Mouse (Mus musculus) lung, postnatal 36 days (tissue): ENCODE results near the gene Adamtsl4.
"Not testable (repeated sequence)": the region's sequence is repeated elsewhere in the genome, so short reads cannot be mapped to it uniquely, and the experiment has no call there.

Experiments used
- DNase-seq: peaks from one replicate; pipeline ENCODE4 v3.0.0; 2022; ENCODE audit warnings: mixed read lengths

Adamtsl4 gene

GRCm38 (mm10) chr3:95675301-95676092, 12.2 kb downstream of the Adamtsl4 start:
- peak; percentile 96 for DNase-seq

DNA sequence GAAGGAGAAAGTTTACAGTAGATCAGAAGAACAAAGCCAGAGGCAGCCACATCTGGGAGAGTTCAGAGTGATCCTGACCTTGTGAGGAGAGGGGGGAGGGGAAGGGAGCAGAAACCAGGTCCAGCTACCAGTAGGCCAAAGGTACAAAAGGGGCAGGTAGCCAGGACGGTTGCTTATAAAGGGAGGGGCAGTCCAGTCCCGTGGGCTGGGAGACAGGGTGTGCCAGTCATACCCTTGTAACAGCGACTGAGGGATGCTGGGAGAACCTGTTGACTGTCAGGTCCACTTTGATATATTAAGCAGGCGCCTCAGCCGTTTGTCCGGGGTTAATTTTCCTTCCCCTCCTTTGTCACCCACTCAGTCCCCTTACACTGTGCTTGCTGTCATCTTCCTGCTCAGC, 12.9 kb downstream of the Adamtsl4 start:
- peak; percentile 85 for DNase-seq

- DNase-seq = peak; percentile 93
Measured at GRCm38 (mm10) chr3:95674236-95674635, 13.5 kb downstream of the Adamtsl4 start.

DNA sequence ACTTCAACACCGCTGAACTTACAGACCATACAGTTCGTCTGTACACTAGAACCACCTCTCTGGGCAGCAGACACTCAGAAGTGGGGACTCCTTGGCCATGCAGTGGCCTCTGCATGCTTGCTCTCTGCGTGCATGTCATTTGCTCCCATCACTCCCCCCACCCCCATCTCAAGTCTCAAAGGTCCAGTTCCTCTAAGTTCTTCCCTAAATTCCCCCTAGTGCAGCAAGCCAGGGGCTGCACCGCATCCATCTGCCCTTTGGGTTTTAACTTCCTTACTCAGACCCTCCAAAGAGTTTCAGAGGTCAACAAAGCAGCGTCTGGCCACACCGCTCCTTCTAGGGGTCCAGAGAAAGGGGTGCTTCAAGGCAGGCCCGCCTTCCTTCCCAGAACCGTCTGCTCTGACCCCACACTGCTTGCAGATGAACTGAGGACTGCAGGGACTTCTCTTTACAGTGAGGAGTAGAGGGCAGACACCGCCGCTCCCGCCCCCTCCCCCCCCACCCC, 14.0 kb downstream of the Adamtsl4 start:
- no peak for DNase-seq

GRCm38 (mm10) chr3:95672861-95673706, 14.6 kb downstream of the Adamtsl4 start:
- DNase-seq = no peak

GRCm38 (mm10) chr3:95672461-95672860, 15.3 kb downstream of the Adamtsl4 start:
- DNase-seq = no peak

DNA sequence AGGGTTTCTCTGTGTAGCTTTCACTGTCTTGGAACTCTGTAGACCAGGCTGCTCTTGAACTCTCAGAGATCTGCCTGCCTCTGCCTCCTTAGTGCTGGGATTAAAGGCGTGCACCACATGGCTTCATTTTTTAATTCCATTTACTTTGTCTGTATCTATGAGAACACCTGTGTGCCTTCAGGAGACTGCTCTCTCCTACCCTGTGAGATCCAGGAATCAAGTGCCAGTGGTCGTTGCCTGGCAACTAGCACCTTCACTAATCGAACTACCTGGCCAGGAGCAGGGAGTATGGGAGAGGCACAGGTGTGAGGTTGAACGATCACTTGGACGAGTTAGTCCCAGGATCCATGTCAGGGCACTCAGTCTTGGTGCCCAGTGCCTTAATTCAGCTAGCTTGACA, 16.5 kb downstream of the Adamtsl4 start:
- no peak for DNase-seq

DNA sequence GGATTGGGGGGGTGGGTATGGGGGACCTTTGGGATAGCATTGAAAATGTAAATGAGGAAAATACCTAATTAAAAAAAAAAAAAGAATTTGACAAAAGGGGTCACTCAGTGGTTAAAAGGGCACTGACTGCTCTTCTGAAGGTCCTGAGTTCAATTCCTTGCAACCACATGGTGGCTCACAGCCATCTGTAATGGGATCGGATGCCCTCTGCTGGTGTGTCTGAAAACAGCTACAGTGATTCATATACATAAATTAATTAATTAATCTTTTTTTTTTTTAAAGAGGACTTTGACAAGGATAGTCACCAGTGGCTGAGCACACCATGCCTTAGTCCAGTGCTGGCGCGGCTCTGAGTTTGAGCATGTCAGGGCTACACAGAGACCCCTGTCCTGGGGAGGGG, 17.3 kb downstream of the Adamtsl4 start:
- not testable (repeated sequence) for DNase-seq

- DNase-seq = no peak
Measured at GRCm38 (mm10) chr3:95669309-95669665, 18.4 kb downstream of the Adamtsl4 start.

DNA sequence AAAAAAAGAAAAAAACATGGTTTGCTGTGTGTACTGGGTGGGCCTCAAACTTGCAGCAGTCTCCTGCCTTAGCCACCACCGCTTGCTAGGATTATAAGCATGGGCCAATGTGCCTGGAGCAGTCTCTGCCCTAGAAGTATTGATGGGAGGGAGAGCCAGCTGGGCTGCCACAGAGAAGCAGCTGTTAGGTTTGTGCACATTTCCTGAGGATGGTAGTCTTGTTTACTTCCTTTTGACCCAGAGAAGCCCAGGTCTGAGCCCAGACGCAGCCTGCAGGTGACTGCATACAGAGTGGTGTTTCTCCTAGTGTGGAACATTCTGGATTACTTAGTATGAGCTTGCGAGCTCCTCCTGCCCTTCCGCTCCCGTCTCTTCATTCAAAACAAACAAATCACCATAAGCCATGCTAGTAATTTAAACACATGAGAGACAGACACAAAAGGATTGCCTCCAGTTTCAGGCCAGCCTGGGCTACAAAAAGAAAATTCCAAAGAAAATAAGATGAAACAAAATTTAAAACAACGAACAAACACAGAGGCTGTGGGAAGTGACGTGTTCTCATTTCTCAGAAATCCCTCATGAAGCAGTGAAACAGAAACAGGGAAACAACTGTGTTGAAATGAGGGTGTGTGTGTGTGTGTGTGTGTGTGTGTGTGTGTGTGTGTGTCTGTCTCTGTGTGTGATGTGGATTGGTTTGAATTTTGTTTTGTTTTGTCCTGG, 19.0 kb downstream of the Adamtsl4 start:
- DNase-seq = no peak

DNA sequence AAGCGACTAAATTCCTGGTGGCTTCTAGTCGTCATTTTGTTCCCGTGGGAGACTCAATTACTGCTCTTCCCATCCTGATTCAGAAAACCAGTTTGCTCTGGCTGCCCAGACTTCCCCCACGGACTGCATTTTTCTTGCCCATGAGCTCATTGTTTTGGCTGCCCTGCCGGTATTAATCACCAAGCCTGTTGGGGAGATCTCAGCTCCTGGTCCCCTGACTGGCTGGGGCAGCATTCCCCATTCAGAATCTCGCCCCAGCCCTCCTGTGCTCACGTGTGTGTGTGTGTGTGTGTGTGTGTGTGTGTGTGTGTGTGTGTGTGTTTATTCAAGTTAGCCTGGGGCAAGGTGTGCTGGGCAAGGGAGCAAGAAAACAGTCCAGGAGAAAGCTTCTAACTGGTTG, 19.7 kb downstream of the Adamtsl4 start:
- peak; percentile 83 for DNase-seq

DNA sequence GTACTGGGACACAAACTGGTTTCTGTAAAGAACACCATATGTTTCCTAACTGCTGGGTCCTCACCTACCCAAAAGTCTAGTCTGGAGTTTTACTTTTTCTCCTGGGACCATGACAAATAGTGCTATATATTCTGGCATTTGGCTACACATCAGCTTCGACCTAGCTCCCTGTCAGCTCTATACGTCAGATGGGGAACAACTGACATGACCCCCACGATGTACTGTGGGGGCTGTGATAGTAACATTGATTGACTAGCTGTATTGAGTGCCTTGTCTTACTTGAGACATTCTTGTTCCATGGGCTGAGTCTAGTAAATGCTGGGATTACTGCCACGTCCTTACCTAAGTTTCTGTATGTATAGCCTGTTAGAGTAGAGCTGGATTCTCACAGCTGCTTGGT, 20.2 kb downstream of the Adamtsl4 start:
- no peak for DNase-seq

GRCm38 (mm10) chr3:95666124-95666844, 21.4 kb downstream of the Adamtsl4 start:
- DNase-seq = peak; percentile 95

DNA sequence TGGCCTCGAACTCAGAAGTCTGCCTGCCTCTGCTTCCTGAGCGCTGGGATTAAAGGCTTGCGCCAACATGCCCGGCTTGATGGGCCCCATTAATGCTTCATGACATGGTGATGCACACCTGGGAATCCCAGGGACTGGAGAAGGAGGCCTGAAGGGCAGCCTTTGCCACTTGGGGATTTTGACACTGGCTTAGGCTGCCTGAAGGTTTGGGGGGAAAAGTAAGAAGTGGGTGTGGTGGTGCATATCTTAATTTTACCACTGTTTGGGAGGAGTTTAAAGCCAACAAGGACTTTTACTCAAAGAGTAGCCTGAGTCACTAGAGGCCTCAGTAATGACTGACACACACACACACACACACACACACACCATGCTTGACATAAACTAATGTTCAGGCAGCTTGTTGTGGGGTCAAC, 22.8 kb downstream of the Adamtsl4 start:
- DNase-seq = no peak

GRCm38 (mm10) chr3:95663969-95664608, 23.6 kb downstream of the Adamtsl4 start:
- DNase-seq = no peak

GRCm38 (mm10) chr3:95663486-95663885, 24.2 kb downstream of the Adamtsl4 start:
- DNase-seq = no peak

- no peak for DNase-seq
Measured at GRCm38 (mm10) chr3:95662724-95663449, 24.8 kb downstream of the Adamtsl4 start.

DNA sequence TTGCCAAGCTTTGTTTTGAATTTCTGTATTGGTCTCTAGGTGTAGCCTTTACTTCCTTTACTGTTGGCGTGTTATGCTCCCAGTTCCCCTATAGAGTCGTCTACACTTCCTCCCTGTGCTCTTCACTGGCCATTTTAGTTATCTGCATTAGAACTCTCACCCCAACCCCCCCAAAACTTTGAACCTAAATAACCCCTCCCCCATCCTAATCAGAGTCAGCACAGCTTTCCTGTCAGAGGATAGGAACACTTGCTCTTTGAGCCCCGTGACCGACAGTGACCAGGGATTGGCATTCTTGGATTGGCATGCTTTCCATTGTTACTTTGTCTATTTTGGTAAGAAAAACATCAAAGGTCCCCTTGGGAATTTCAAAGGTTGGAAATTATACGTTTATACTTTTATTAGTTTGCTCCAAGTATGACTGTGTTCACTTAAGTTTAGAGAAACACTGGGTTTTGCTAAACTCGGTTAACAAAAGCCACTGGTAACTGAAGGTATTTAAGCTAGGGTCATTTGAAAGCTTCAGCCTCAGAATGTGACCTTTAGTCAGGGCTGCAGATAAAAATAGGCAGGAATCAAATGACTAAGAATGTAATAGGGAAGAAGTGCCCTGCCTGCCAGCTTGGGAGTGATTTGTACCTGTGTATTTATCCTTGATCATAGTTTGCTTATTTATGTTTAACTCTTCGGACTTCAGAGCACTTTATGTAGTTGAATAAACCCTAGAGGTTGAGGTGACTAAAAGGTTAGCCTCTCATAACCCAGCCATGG, 25.6 kb downstream of the Adamtsl4 start:
- DNase-seq = no peak

DNA sequence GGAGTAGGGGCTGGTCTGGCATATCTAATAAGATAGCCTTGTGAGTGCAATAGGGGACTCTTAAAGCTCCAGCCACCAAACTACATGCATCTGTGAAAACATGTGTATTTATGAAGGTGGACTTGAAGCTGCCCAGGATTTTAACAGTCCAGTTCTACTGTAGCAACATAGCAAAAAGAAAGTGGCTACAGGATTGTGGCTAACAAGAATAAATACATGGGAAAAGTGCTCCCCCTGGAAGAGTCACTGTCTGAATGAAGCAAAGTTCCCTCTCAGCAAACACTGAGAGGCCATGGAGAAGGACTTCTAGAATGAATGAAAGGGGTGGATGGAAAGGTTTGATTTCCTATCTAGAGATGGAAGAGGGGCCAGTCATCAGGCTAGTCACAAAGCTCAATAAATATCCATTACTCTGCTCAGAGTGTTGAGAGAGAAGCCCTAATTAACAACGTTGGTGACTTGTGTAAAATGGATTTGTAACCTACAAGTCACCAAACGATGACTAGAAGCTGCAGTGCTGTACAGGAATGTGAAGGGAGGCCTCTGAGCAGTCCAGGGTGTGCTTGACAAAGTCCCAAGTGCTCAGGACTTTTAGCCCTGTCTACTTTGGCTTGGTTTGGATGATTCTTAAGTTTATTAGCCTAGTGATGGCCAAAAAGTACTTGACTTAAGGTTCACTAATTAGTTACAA, 26.8 kb downstream of the Adamtsl4 start:
- DNase-seq = no peak

- DNase-seq = no peak
Measured at GRCm38 (mm10) chr3:95659948-95660347, 27.8 kb downstream of the Adamtsl4 start.
